Mouse (Mus musculus): ENCODE measurements at regions not wholly inside any gene's neighbourhood (a gene's known extent, or its start where the extent isn't known, plus 50 kb on each side); places are given as distances from the start of the nearest gene placed in this dataset.

- no peak for TF ChIP-seq CTCF (conservative IDR thresholded peaks at IDR 0.05 in 1 of 2, IDR thresholded peaks at IDR 0.05 in 1 of 2; ENCODE audit: low read depth in 2 of 2, low read length in 2 of 2)
- TF ChIP-seq ZC3H11A (IDR thresholded peaks at IDR 0.05; ENCODE audit: low read depth, low read length) = no peak
- TF ChIP-seq GABPA (IDR thresholded peaks at IDR 0.05; ENCODE audit: insufficient replicate concordance, low read depth, low read length) = no peak
- no peak for TF ChIP-seq POLR2A (IDR thresholded peaks at IDR 0.05; ENCODE audit: low read depth, low read length)
- no peak for TF ChIP-seq CHD2 (IDR thresholded peaks at IDR 0.05; ENCODE audit: low read length)
- TF ChIP-seq SMC3 (IDR thresholded peaks at IDR 0.05; ENCODE audit: low read depth, low read length) = no peak
- TF ChIP-seq EP300 (IDR thresholded peaks at IDR 0.05; ENCODE audit: low read length) = no peak
- no peak for TF ChIP-seq USF1 (IDR thresholded peaks at IDR 0.05; ENCODE audit: low read depth, low read length)
- no peak for TF ChIP-seq E2F4 (IDR thresholded peaks at IDR 0.05; ENCODE audit: insufficient replicate concordance, low read depth, low read length)
- no peak for TF ChIP-seq PAX5 (IDR thresholded peaks at IDR 0.05; ENCODE audit: low read length)
- no peak for TF ChIP-seq BHLHE40 (IDR thresholded peaks at IDR 0.05; ENCODE audit: low read depth, low read length)
- no peak for TF ChIP-seq RAD21 (IDR thresholded peaks at IDR 0.05; ENCODE audit: low read depth, low read length)
- TF ChIP-seq TCF12 (IDR thresholded peaks at IDR 0.05; ENCODE audit: low read depth, low read length) = no peak
- no peak for TF ChIP-seq MAFK (IDR thresholded peaks at IDR 0.05; ENCODE audit: insufficient replicate concordance, low read length)
Measured at GRCm38 (mm10) chr16:53480664-53481063, 1026.8 kb upstream of the Alcam start.
